Mouse (Mus musculus): ENCODE results near the gene Plk5.

DNA sequence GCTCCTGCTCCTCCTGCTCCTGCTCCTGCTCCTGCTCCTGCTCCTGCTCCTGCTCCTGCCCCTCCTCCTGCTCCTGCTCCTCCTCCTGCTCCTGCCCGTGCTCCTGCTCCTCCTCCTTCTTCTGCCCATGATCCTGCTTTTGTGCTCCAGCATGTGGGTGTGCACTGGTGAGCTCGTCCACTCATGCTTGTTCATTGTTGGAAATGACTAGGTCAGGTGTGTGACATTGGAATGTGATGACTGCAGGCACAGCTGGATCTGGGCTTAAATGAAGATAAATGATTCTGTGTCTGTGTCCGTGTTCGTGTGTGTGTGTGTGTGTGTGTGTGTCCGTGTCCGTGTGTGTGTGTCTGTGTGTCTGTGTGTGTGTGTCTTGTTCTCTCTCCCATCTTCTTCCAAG, 12.1 kb downstream of the Plk5 start:
- TF ChIP-seq CTCF (IDR thresholded peaks at IDR 0.05; ENCODE audit: extremely low read depth, insufficient read length, insufficient replicate concordance, low read depth, low read length) (no peak), POLR2A (IDR thresholded peaks at IDR 0.05; ENCODE audit: low read depth, low read length) (no peak)
